8 mouse cellular contexts compared by ENCODE assay signal in the genomic region with DNA sequence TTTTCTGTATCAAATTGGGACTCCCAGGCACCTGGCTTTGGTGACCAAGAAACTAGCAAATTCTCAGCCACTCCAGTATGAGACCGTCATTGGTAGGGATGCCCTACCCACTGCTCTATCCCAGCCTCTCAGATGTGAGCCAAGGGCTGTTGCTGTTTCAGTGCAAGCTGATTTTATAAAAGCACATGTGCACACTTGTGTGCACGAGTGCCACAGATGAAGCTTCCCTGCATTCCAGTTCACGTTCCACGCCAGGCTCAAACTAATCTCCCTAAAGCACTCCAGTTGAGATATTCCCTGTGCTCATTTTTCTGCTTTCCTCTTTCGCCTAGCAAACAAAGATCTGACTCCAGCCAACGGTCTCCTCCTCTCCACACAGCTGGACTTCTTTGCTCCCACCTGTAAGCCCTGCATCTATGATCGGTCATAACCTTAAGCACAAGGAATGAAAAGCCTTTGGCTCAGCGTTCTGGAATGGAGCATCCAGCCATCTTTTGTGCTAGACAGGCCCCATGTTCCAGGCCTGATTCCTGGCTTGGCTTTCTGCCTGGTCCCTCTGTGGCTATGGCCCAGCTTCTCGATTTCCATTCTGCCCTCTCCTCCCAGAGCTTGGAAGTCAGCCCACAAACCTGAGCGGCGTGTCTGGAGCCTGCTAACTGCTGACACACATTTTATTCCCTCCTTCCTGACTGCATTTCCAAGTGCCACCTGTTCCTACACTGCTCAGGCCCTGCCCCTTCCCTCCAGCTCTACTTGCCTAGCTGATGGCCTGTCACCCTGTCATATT.
DNase-seq lines count a peak whose midpoint lies in the region; ATAC-seq and TF ChIP-seq lines count a peak whose summit lies in the region.

No protein-coding gene starts in this region.

- no peak for TF ChIP-seq CTCF in lung, adult 2 months (IDR thresholded peaks at IDR 0.05; ENCODE audit: insufficient read depth, low read length)

- no peak for TF ChIP-seq POLR2A in lung, adult 2 months (IDR thresholded peaks at IDR 0.05; ENCODE audit: borderline replicate concordance, extremely low read depth, low read depth, low read length)

- no peak for DNase-seq in neural tube, embryonic 10.5 days (ENCODE audit: extremely low spot score, low spot score)
- DNase-seq in fibroblast of lung, adult 2 months (ENCODE audit: low read depth), result peak; percentile 91
- peak; percentile 94 for DNase-seq in kidney, postnatal 36 days
- DNase-seq in lung, adult 2 months, result peak; percentile 33
- no peak for DNase-seq in thymus, postnatal 36 days

- 63% methylated on average over 11 of the region's 11 CpGs for WGBS in neural tube, embryonic 13.5 days
- WGBS in heart, embryonic 16.5 days, result 25% methylated on average over 11 of the region's 11 CpGs
- WGBS in lung, adult 2 months, result 46% methylated on average over 11 of the region's 11 CpGs
- 44% methylated on average over 11 of the region's 11 CpGs for WGBS in stomach, embryonic 15.5 days

- H3K9ac ChIP-seq in neural tube, embryonic 13.5 days, result no peak overlapping the region
- no peak overlapping the region; the same call in 1 of the 2 replicates for H3K9ac ChIP-seq in heart, embryonic 16.5 days (ENCODE audit: low read length)
- no peak overlapping the region for H3K9ac ChIP-seq in stomach, embryonic 15.5 days

- no peaks in the 10 kb centered on the region for H3K36me3 ChIP-seq in neural tube, embryonic 13.5 days
- no peaks in the 10 kb centered on the region for H3K36me3 ChIP-seq in heart, embryonic 16.5 days (ENCODE audit: control insufficient read depth, insufficient read depth)
- no peaks in the 10 kb centered on the region for H3K36me3 ChIP-seq in stomach, embryonic 15.5 days

- no peaks in the 10 kb centered on the region for H3K9me3 ChIP-seq in neural tube, embryonic 13.5 days
- H3K9me3 ChIP-seq in heart, embryonic 16.5 days (replicated peaks; ENCODE audit: control insufficient read depth, low read length), result no peaks in the 10 kb centered on the region
- no peaks in the 10 kb centered on the region for H3K9me3 ChIP-seq in stomach, embryonic 15.5 days

- peaks cover 17% of the 10 kb centered on the region for H3K4me1 ChIP-seq in neural tube, embryonic 13.5 days (replicated peaks)
- peaks cover 23% of the 10 kb centered on the region for H3K4me1 ChIP-seq in heart, embryonic 16.5 days (ENCODE audit: control insufficient read depth, insufficient read depth, low read length)
- H3K4me1 ChIP-seq in lung, adult 2 months (ENCODE audit: control insufficient read depth, insufficient read depth, low read length), result peaks cover 3% of the 10 kb centered on the region
- H3K4me1 ChIP-seq in stomach, embryonic 15.5 days, result peaks cover 10% of the 10 kb centered on the region; the same call in 1 of the 2 replicates

- H3K27me3 ChIP-seq in neural tube, embryonic 13.5 days, result no peaks in the 10 kb centered on the region
- no peaks in the 10 kb centered on the region for H3K27me3 ChIP-seq in heart, embryonic 16.5 days (ENCODE audit: control insufficient read depth, insufficient read depth, low read length)
- no peaks in the 10 kb centered on the region for H3K27me3 ChIP-seq in stomach, embryonic 15.5 days (replicated peaks)

- ATAC-seq in neural tube, embryonic 13.5 days (ENCODE audit: low read depth), result peak; percentile 77
- ATAC-seq in heart, embryonic 16.5 days (replicated peaks; ENCODE audit: extremely low read depth, insufficient read depth, low FRiP score), result peak; percentile 90
- ATAC-seq in stomach, embryonic 15.5 days (ENCODE audit: insufficient read depth, low FRiP score, low read depth), result peak; percentile 70

- H3K4me3 ChIP-seq in neural tube, embryonic 13.5 days, result no peak overlapping the region
- no peak overlapping the region for H3K4me3 ChIP-seq in heart, embryonic 16.5 days (ENCODE audit: low read length)
- H3K4me3 ChIP-seq in lung, adult 2 months (replicated peaks; ENCODE audit: extremely low read depth, low read depth, low read length), result no peak overlapping the region
- no peak overlapping the region for H3K4me3 ChIP-seq in stomach, embryonic 15.5 days (replicated peaks)

- no peak overlapping the region for H3K4me2 ChIP-seq in neural tube, embryonic 13.5 days
- peak overlapping the region; percentile 24; the same call in 1 of the 2 replicates for H3K4me2 ChIP-seq in heart, embryonic 16.5 days (ENCODE audit: low read depth, low read length)
- no peak overlapping the region for H3K4me2 ChIP-seq in stomach, embryonic 15.5 days

- H3K27ac ChIP-seq in neural tube, embryonic 13.5 days (replicated peaks), result peak overlapping the region; percentile 42; the same call in 1 of the 2 replicates
- peak overlapping the region; percentile 92 for H3K27ac ChIP-seq in heart, embryonic 16.5 days (ENCODE audit: low read length)
- H3K27ac ChIP-seq in stomach, embryonic 15.5 days, result peak overlapping the region; percentile 62

Comparison
In these comparisons a context has a peak if more than half of its experiments do, and no peak if none do; other contexts are left out.
1. H3K27ac ChIP-seq: peak in every context shown above with its lines; median percentile 92 in heart, embryonic 16.5 days; 62 in stomach, embryonic 15.5 days; 42 in neural tube, embryonic 13.5 days.
2. DNase-seq: peak in fibroblast of lung, adult 2 months (single experiment), kidney, postnatal 36 days (2 of 2) and lung, adult 2 months (single experiment); none in neural tube, embryonic 10.5 days (single experiment) and thymus, postnatal 36 days (0 of 2).
3. Peak in every context shown above with its lines, with median percentiles within 50 percentile points of each other: ATAC-seq.